Comparison of ENCODE assay signal across 17 mouse cellular contexts in genomic region chr7:44491391-44491790, GRCm38 (mm10). TPM values are rescaled to one million over a fixed set of nuclear protein-coding genes. Genes with fewer than 3 reads are reported as not detected.
"Had no signal": no experiment of that assay in that cellular context is flagged by ENCODE, and none has a peak within 500 bp of the region (broad histone marks: within the 10 kb centered on the region; RNA-seq: fewer than 3 reads in every experiment).

No protein-coding gene starts in this region.

- H3K4me2 ChIP-seq: limb, embryonic 12.5 days; stomach, embryonic 15.5 days had no signal

- H3K9me3 ChIP-seq: limb, embryonic 12.5 days; stomach, embryonic 15.5 days had no signal

- H3K9ac ChIP-seq: limb, embryonic 12.5 days; liver, embryonic 14.5 days; stomach, embryonic 15.5 days had no signal

- DNase-seq: kidney, adult 8-10 months; kidney, postnatal 4 days; liver; lung, adult 2 months; lung, postnatal 36 days; right cerebral cortex, postnatal 14 days had no signal

- ATAC-seq: inflammation-experienced regulatory T-cells, adult 6 months; intestine, postnatal 0 days; lung, postnatal 0 days had no signal

- H3K27me3 ChIP-seq: limb, embryonic 12.5 days; stomach, embryonic 15.5 days had no signal

- H3K4me3 ChIP-seq: layer of hippocampus, adult 2 months; limb, embryonic 12.5 days; stomach, embryonic 15.5 days had no signal

- H3K27ac ChIP-seq: kidney, postnatal 0 days; layer of hippocampus, adult 2 months; limb, embryonic 12.5 days; liver, embryonic 14.5 days; stomach, embryonic 15.5 days had no signal

RNA-seq across cellular contexts. Expression of gene Aspdh, which starts 26.2 kb away (rescaled TPM):
- total RNA-seq: megakaryocyte progenitor cell, adult 5-6 weeks; neutrophil, adult 5-6 weeks had no signal
- polyA plus RNA-seq: inflammation-experienced regulatory T-cells, adult 6 months; lung, postnatal 0 days; spleen, adult 2 months had no signal

RNA-seq across cellular contexts. Expression of gene Mybpc2, which starts 33.1 kb away (rescaled TPM):
- total RNA-seq: layer of hippocampus, adult 2 months; megakaryocyte progenitor cell, adult 5-6 weeks had no signal
- polyA plus RNA-seq: inflammation-experienced regulatory T-cells, adult 6 months; liver, embryonic 14.5 days had no signal
